Mouse (Mus musculus): ENCODE data around the gene Tcp11l2.

DNA sequence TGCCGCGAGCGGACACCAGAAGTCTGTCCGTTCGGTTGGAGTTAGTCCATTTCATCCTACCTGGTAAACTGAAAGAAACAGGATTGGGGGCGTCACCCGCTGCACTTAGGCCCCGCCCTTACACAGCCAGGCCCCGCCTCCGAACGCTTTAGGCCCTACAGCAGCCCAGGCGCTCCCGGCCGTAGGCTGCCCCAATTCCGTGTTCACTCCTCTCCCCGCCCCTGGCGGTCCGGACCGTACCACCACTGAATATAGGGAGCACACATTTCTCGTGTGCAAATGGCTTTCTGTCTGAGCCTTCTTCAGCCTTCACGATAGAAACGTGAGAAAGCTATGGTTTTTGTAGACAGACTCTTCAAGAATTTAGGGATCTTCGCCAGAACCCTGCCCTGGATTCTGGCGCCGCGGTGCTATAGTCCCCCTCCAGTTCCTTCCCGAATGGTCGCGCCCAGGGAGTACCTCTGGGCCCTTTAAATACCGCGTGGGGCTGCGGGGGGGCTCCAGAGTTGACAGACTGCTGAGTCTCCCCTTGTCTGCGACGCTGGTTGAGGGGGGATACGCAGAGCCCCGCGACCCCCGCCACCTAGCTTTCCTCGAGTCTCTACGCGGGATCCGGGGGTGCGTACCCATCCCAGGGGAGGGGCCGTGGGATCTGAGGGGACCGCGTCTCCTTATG is at the start of gene Tcp11l2:
- TF ChIP-seq CTCF (IDR thresholded peaks at IDR 0.05; ENCODE audit: low read depth): peak; percentile 15; the same call in 1 of the 2 replicates
- TF ChIP-seq EP300 (IDR thresholded peaks at IDR 0.05; ENCODE audit: low read depth): peak; percentile 68; the same call in 1 of the 2 replicates

Data from heart, postnatal 0 days (tissue).